Mouse (Mus musculus) c-Kit-positive CD71-positive TER-119-positive erythroid progenitor cells, embryonic 14.5 days (primary cell): ENCODE measurements around the gene Ptpru.
A peak's percentile ranks its signal among the peaks of the same experiment; 100 is the strongest.

Experiments
- DNase-seq: peaks from one replicate; pipeline ENCODE4 v3.0.0-alpha.2; 2013; ENCODE audit warnings: low spot score

Ptpru gene

GRCm38 (mm10) chr4:131781023-131781422 is 57.1 kb downstream of the Ptpru start:
- DNase-seq, result no peak

GRCm38 (mm10) chr4:131778616-131779275 is 59.3 kb downstream of the Ptpru start:
- DNase-seq, result no peak

GRCm38 (mm10) chr4:131771384-131771783 is 66.7 kb downstream of the Ptpru start:
- DNase-seq, result no peak

- no peak for DNase-seq
These were observed 74.2 kb downstream of the Ptpru start for GRCm38 (mm10) chr4:131763911-131764310.

GRCm38 (mm10) chr4:131763479-131763878 is 74.6 kb downstream of the Ptpru start:
- peak; percentile 14 for DNase-seq

GRCm38 (mm10) chr4:131762211-131762784 is 75.8 kb downstream of the Ptpru start:
- no peak for DNase-seq

- DNase-seq, result no peak
These were observed 85.8 kb downstream of the Ptpru start for GRCm38 (mm10) chr4:131752204-131752837.

GRCm38 (mm10) chr4:131751561-131751960 is 86.5 kb downstream of the Ptpru start:
- no peak for DNase-seq

GRCm38 (mm10) chr4:131749802-131750201 is 88.3 kb downstream of the Ptpru start:
- no peak for DNase-seq

GRCm38 (mm10) chr4:131744685-131745043 is 93.4 kb downstream of the Ptpru start:
- no peak for DNase-seq

GRCm38 (mm10) chr4:131743831-131744684 is 94.0 kb downstream of the Ptpru start:
- DNase-seq, result no peak

GRCm38 (mm10) chr4:131743031-131743430 is 95.1 kb downstream of the Ptpru start:
- DNase-seq, result no peak

GRCm38 (mm10) chr4:131740621-131741020 is 97.5 kb downstream of the Ptpru start:
- no peak for DNase-seq

GRCm38 (mm10) chr4:131728628-131729027 is 109.5 kb downstream of the Ptpru start:
- DNase-seq, result no peak

GRCm38 (mm10) chr4:131723415-131724080 is 114.5 kb downstream of the Ptpru start:
- peak; percentile 26 for DNase-seq

GRCm38 (mm10) chr4:131722121-131722841 is 115.8 kb downstream of the Ptpru start:
- DNase-seq, result no peak

GRCm38 (mm10) chr4:131719151-131719550 is 118.9 kb downstream of the Ptpru start:
- no peak for DNase-seq
